Mouse (Mus musculus): ENCODE results near the gene Uqcr11.

Gene Uqcr11

GRCm38 (mm10) chr10:80376160-80376559 is 30.5 kb downstream of the Uqcr11 start:
- DNase-seq (ENCODE audit: low spot score), result peak; percentile 82

- DNase-seq (ENCODE audit: low spot score), result no peak
Observed at GRCm38 (mm10) chr10:80374063-80374462, 32.6 kb downstream of the Uqcr11 start.

- no peak for DNase-seq (ENCODE audit: low spot score)
Observed at GRCm38 (mm10) chr10:80372706-80373105, 33.9 kb downstream of the Uqcr11 start.

- DNase-seq (ENCODE audit: low spot score), result no peak
Observed at GRCm38 (mm10) chr10:80371983-80372382, 34.6 kb downstream of the Uqcr11 start.

GRCm38 (mm10) chr10:80371411-80371966 is 35.1 kb downstream of the Uqcr11 start:
- DNase-seq (ENCODE audit: low spot score), result no peak

- DNase-seq (ENCODE audit: low spot score), result no peak
Observed at GRCm38 (mm10) chr10:80369995-80370747, 36.5 kb downstream of the Uqcr11 start.

- DNase-seq (ENCODE audit: low spot score), result no peak
Observed at GRCm38 (mm10) chr10:80368392-80368791, 38.2 kb downstream of the Uqcr11 start.

GRCm38 (mm10) chr10:80367954-80368353 is 38.7 kb downstream of the Uqcr11 start:
- DNase-seq (ENCODE audit: low spot score), result no peak

GRCm38 (mm10) chr10:80365736-80366135 is 40.9 kb downstream of the Uqcr11 start:
- no peak for DNase-seq (ENCODE audit: low spot score)

GRCm38 (mm10) chr10:80363734-80364133 is 42.9 kb downstream of the Uqcr11 start:
- no peak for DNase-seq (ENCODE audit: low spot score)

GRCm38 (mm10) chr10:80357994-80358639 is 48.5 kb downstream of the Uqcr11 start:
- no peak for DNase-seq (ENCODE audit: low spot score)

- no peak for DNase-seq (ENCODE audit: low spot score)
Observed at GRCm38 (mm10) chr10:80357336-80357735, 49.3 kb downstream of the Uqcr11 start.

- no peak for DNase-seq (ENCODE audit: low spot score)
Observed at GRCm38 (mm10) chr10:80356737-80357136, 49.9 kb downstream of the Uqcr11 start.

- no peak for DNase-seq (ENCODE audit: low spot score)
Observed at GRCm38 (mm10) chr10:80356001-80356682, 50.5 kb downstream of the Uqcr11 start, which contains the start of gene Plk5. Plk5 (plus strand) TSS chr10:80356459.

- no peak for DNase-seq (ENCODE audit: low spot score)
Observed at GRCm38 (mm10) chr10:80355431-80355830, 51.2 kb downstream of the Uqcr11 start.
